Mouse (Mus musculus) spleen, postnatal 10 days (tissue): ENCODE data around the gene Dkkl1.
"Not testable (repeated sequence)": the region's sequence is repeated elsewhere in the genome, so short reads cannot be mapped to it uniquely, and the experiment has no call there.

Experiments used
- DNase-seq, 2 experiments: peaks; one replicate each; pipeline ENCODE4 v3.0.0; 2021 to 2022; ENCODE audit warnings: low spot score in 2 of 2

The Dkkl1 gene

DNA sequence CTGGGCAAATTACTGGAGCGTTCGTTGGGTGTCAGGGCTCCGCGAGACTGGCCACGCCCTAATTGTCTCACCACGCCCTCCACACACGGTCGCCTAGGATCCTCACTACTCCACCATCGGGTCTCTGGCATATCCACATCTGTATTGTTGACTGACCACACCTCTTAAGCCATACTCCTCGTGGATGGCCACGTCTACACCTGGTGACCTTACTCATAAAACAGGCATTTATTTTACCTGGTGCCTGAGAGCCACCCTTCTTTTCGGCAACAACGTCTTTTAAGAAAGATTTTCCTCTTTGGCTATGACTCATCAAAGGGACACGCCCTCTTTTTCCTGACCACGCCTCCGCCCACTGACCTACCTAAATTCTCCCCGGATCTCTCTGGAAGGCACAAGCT, at the start of gene Dkkl1:
Dkkl1 (minus strand) TSS at position 297 of the 401 bp plus-strand sequence.
- DNase-seq, result peak in 1 of 2 experiments; percentile 52

DNA sequence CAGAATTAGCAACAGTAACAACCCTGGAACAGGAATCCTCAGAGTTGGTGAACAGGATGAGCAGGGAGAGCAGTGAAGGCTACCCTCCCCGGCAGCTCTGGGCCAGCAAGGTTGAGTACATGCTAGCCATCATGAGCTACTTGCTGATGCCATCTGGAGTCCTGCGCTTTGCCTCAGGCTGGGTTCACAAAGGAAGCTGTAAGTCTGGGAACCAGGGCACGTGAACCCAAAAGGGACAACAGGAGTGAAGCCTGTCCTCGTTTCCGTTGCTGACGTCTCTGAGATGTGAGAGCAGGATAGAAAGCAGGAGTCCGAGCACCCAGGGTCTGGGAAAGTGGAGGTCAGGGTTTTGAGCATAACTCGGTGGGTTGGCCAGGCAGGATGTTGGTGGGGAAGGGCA, 47.3 kb upstream of the Dkkl1 start:
- DNase-seq, result no peak

DNA sequence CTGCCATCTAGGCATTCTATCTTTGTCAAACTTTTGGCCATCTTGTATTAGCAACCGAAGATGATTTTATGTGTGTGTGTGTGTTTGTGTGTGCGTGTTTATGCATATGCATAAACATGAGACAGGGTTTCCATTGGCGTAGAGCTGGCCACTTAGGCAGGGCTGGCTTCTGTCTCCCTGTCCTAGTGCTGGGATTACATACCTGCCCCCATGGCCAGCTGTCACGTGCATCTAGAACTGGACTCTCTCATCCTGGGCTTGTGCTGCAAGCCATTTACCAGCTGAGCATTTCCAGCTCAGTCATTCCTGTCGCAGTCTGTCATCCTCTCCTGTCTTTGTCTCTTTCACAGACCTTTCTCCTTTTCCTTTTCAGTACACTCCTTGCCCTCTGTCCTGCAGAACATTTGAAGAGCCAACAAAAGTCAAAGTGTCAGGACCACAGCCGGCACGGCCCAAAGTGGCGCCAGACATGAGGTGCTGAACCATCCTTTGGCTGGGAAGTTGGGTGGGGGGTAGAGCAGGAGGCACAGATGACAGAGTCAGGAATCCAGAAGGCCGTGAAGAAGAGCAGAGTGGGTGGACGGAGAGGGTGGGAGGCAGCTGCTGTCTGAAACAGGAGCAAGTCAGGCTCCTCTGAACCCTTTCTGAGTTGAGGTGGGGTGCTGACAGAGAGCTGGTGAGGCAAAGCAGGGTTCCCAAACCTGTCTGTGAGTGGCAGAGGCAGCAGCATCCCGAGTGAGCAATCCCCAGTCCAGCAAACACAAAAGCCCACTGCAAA, 45.3 kb upstream of the Dkkl1 start:
- DNase-seq, result no peak

- not testable (repeated sequence) for DNase-seq
These were observed 43.9 kb upstream of the Dkkl1 start for GRCm38 (mm10) chr7:45255822-45256221.

DNA sequence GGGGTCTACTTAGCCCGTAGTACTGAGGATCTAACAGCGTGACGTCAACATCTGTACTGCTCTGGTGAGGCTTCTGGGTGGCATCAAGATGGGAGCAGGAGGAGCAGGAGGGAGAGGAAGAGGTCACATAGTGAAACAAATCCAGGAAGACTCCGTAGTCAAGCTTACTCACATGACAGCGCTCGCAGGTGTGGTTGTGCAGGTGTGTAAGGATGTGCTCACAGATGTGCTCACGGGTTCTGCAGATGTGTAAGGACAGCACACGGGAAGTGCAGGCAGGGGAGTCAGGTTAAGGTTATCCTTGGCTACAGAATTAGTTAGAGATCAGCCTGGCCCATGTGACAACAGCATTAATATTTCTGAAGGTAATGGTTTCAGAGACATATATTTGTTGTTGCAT, 41.9 kb upstream of the Dkkl1 start:
- DNase-seq, result no peak

DNA sequence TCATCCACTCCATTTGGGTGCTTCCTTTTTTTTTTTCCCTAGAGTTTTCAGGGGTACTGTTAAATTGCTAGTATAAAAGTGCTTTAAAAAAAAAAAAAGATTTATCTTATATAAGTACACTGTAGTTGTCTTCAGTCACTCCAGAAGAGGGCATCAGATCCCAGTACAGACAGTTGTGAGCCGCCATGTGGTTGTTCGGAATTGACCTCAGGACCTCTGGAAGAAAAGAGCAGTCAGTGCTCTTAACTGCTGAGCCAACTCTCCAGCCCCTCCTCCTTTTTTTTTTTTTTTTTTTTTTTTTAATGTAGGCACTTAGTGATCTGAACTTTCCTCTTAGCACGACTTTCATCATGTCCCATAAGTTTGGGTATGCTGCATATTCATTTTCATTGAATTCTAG, 35.7 kb upstream of the Dkkl1 start:
- DNase-seq, result no peak

GRCm38 (mm10) chr7:45241389-45241749, 29.4 kb upstream of the Dkkl1 start:
- DNase-seq, result no peak

GRCm38 (mm10) chr7:45240633-45241388, 28.9 kb upstream of the Dkkl1 start, which contains the start of gene Slc6a16:
TSS of gene Slc6a16 (plus strand) at chr7:45241085.
- peak in 1 of 2 experiments; percentile 32 for DNase-seq

DNA sequence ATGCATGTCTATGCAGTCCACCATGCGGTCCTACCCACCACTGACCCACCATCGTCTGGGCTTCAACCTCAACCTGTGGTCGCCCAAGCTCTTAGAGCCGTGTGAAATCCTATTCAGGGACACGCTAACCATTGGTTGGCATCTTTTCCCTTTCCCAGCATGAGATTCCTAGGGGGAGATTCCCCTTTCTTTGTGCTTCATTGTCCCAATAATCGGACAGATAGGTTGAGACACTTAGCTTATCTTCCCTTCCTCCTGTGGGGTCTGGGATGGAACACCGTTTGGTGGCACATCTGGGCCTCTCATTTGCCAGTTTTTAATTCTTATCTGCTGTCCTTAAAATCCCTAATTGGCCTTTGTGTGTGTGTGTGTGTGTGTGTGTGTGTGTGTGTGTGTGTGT, 28.2 kb upstream of the Dkkl1 start:
- DNase-seq, result no peak

GRCm38 (mm10) chr7:45238723-45239496, 27.0 kb upstream of the Dkkl1 start, which contains the start of gene Cd37:
TSS of gene Cd37 (minus strand) at chr7:45239115.
- peak; percentile 63 to 82 for DNase-seq

- peak in 1 of 2 experiments; percentile 28 for DNase-seq
These were observed 26.1 kb upstream of the Dkkl1 start for GRCm38 (mm10) chr7:45237747-45238699.

- no peak for DNase-seq
These were observed 23.8 kb upstream of the Dkkl1 start for GRCm38 (mm10) chr7:45235656-45236180.

DNA sequence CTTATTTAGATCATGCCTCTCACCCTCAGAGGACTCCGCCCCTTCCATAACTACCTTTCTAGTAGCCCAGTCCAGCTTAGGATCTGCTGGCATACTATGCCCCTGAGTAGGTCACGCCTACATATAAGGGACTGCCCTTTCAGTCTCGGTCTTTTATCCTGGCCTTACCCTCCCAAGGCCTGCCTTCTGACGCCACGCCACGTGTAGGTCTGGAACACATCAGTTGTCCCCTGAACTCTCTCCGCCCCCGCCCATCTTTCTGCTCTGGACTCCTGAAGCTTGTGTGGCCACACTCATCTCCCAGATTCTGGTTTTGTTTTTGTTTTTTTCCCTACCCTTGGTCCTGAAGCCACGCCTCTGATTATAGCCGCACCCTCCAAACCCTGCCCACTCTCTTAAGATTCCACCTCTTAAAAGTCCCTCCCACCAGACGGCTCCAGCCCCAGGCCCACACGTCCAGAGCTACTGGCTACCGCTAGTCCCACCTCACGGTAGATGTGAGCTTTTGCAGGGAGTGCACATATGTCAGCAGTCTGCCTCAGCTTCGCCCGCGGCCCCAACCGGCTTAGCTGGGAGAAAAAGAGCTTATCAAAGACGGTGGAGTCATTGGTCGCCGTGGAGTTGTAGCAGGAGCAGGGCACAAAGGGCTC, 23.1 kb upstream of the Dkkl1 start:
- no peak for DNase-seq

DNA sequence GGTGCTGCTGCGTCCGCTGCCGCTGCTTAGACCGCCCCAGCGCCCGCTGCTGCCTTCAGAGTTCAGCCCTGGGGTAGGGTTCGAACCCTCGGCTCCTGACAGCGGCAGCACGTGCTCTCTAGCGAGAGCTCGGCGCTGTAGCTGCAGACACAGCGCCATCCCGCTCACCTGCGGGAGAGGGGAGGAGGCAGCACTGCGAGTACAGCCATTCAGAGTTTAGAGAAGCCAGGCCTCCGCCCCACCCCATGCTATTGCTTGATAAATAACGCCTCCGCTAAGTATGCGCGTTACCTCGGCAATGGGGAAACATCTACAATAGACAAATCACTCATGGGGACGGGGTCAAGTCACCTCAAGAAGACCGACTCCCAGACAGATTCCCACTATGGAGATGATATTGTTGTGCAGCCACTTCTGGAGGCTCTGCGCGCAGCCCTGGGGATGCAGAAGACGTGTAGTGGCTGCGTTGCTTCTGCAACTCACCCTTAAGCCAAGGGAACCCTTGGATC, 22.4 kb upstream of the Dkkl1 start:
- DNase-seq, result no peak

GRCm38 (mm10) chr7:45233580-45234332, 21.8 kb upstream of the Dkkl1 start:
- peak in 1 of 2 experiments; percentile 37 for DNase-seq

DNA sequence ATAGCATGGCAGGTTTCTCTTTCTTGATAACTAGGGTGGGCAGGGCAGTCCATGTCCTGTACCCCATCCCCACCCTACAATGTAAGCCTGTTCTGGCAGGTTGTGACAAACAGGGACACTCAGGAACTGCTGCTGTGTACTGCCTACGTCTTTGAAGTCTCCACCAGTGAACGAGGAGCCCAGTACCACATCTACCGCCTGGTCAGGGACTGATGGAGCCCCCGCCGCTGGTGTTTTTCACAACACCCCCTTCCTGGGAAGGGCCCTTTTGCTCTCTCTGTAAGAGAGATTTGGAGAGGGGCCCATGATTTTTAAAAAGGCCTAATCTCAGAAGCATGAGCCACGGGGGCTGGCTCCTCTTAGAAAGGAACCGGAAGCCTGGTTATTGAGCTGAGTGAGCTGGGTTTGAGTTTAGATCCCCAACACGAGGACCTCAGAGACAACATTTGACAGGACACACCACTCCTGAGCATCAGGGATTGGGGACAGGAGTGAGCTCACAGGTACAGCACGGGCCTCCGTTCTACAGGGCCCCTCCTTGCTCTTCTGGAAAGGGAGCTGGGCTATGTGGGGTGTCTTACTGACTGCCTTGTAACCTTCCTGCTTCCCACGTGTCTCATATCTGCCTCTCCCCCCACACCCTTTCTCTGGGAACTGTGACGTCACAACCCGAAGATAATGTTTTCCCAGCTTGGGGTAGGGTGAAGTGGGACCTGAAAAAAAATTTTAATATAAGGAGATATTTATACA, 20.9 kb upstream of the Dkkl1 start:
- DNase-seq, result no peak

- DNase-seq, result no peak
These were observed 20.0 kb upstream of the Dkkl1 start for GRCm38 (mm10) chr7:45231941-45232340.

DNA sequence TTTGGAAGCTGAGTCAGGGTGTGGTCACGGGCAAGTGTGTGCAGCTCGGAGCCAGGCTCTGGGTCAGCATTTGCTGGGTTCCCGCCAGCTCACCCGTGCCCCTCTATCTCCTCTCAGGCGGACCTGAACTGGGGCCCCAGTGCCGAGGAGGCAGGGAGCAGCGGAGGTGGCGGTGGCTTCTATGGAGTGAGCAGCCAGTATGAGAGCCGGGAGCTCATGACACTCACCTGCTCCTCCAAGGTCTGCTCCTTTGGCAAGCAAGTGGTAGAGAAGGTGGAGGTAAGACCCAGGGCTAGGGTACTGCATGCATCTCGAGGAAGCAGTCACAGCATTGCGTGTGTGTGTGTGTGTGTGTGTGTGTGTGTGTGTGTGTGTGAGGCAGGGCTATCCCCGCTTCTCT, 19.2 kb upstream of the Dkkl1 start:
- no peak for DNase-seq
